Mouse (Mus musculus): ENCODE measurements around the gene Gm42906.

The Gm42906 gene

GRCm38 (mm10) chr5:151110461-151110908, 317.5 kb downstream of the Gm42906 start:
- no peak for DNase-seq (ENCODE audit: low read depth, low spot score)

GRCm38 (mm10) chr5:151109822-151110221, 318.1 kb downstream of the Gm42906 start:
- DNase-seq (ENCODE audit: low read depth, low spot score), result no peak

GRCm38 (mm10) chr5:151108955-151109354, 319.0 kb downstream of the Gm42906 start:
- DNase-seq (ENCODE audit: low read depth, low spot score), result no peak

- no peak for DNase-seq (ENCODE audit: low read depth, low spot score)
These were observed 319.6 kb downstream of the Gm42906 start for GRCm38 (mm10) chr5:151108291-151108897.

- DNase-seq (ENCODE audit: low read depth, low spot score), result no peak
These were observed 321.1 kb downstream of the Gm42906 start for GRCm38 (mm10) chr5:151106841-151107240.

GRCm38 (mm10) chr5:151105054-151105971, 322.6 kb downstream of the Gm42906 start:
- no peak for DNase-seq (ENCODE audit: low read depth, low spot score)

GRCm38 (mm10) chr5:151104354-151105053, 323.5 kb downstream of the Gm42906 start:
- no peak for DNase-seq (ENCODE audit: low read depth, low spot score)

GRCm38 (mm10) chr5:151103284-151103683, 324.7 kb downstream of the Gm42906 start:
- DNase-seq (ENCODE audit: low read depth, low spot score), result no peak

- DNase-seq (ENCODE audit: low read depth, low spot score), result peak; percentile 61
These were observed 325.7 kb downstream of the Gm42906 start for GRCm38 (mm10) chr5:151102262-151102661.

- no peak for DNase-seq (ENCODE audit: low read depth, low spot score)
These were observed 332.0 kb downstream of the Gm42906 start for GRCm38 (mm10) chr5:151096012-151096411.

- DNase-seq (ENCODE audit: low read depth, low spot score), result no peak
These were observed 334.9 kb downstream of the Gm42906 start for GRCm38 (mm10) chr5:151092886-151093665.

GRCm38 (mm10) chr5:151090996-151091395, 337.0 kb downstream of the Gm42906 start:
- no peak for DNase-seq (ENCODE audit: low read depth, low spot score)

- DNase-seq (ENCODE audit: low read depth, low spot score), result no peak
These were observed 338.8 kb downstream of the Gm42906 start for GRCm38 (mm10) chr5:151089201-151089600.

- no peak for DNase-seq (ENCODE audit: low read depth, low spot score)
These were observed 341.3 kb downstream of the Gm42906 start for GRCm38 (mm10) chr5:151086425-151087202.

- DNase-seq (ENCODE audit: low read depth, low spot score), result no peak
These were observed 342.2 kb downstream of the Gm42906 start for GRCm38 (mm10) chr5:151085749-151086148.

GRCm38 (mm10) chr5:151080276-151080675, 347.7 kb downstream of the Gm42906 start:
- no peak for DNase-seq (ENCODE audit: low read depth, low spot score)

GRCm38 (mm10) chr5:151077953-151078352, 350.0 kb downstream of the Gm42906 start:
- no peak for DNase-seq (ENCODE audit: low read depth, low spot score)

- no peak for DNase-seq (ENCODE audit: low read depth, low spot score)
These were observed 351.0 kb downstream of the Gm42906 start for GRCm38 (mm10) chr5:151076917-151077316.

- no peak for DNase-seq (ENCODE audit: low read depth, low spot score)
These were observed 353.7 kb downstream of the Gm42906 start for GRCm38 (mm10) chr5:151074282-151074681.

- DNase-seq (ENCODE audit: low read depth, low spot score), result no peak
These were observed 356.5 kb downstream of the Gm42906 start for GRCm38 (mm10) chr5:151071430-151071829.

GRCm38 (mm10) chr5:151070896-151071295, 357.1 kb downstream of the Gm42906 start:
- no peak for DNase-seq (ENCODE audit: low read depth, low spot score)
